Mouse (Mus musculus): Measurements from ENCODE around the gene Ugt1a6a. TPM values are rescaled to one million over a fixed set of nuclear protein-coding genes. Genes with fewer than 3 reads are reported as not detected.

The Ugt1a6a gene
- total and polyA plus RNA-seq, 3 experiments = not detected

DNA sequence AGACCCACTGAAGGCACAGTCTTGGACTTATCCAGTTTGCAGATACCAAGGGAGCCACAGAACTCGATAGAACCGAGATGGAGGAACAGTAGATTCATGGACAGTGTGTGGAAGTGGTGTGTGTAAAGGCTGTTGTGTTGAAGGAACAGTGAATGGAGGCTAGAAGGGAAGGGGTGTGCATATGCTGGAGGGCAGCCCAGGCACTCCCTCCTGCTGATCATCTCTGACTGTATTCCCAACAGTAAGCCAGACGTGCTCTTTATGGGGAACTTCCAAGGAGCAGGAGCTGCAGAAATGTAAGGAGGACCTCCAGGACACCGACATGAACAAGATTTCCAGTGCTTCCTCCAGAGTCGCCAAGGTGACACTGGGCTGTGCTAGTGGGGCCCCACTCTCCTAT, 115.4 kb downstream of the Ugt1a6a start:
- Histone ChIP-seq H3K9ac (ENCODE audit: control insufficient read depth, low read depth, low read length, poor library complexity, severe bottlenecking) (no peak overlapping the region), H3K4me3 (ENCODE audit: control insufficient read depth in 1 of 2, insufficient read depth in 1 of 2, low read depth in 2 of 2, low read length in 2 of 2) (no peak overlapping the region), H3K79me2 (ENCODE audit: control insufficient read depth, insufficient read depth, low read length, poor library complexity) (no peaks in the 10 kb centered on the region), H3K27ac (ENCODE audit: control insufficient read depth, low read depth, low read length) (no peak overlapping the region), H3K36me3 (ENCODE audit: control insufficient read depth in 1 of 2, insufficient read depth in 2 of 2, low read length in 2 of 2) (no peaks in the 10 kb centered on the region), H3K9me3 (replicated peaks; ENCODE audit: insufficient read depth, low read length) (no peaks in the 10 kb centered on the region), H3K27me3 (ENCODE audit: control insufficient read depth in 1 of 2, insufficient read depth in 2 of 2, low read length in 2 of 2) (no peaks in the 10 kb centered on the region), H3K4me1 (ENCODE audit: control insufficient read depth in 1 of 2, insufficient read depth in 2 of 2, low read length in 2 of 2) (0 out of 4 replicates have a peak, but pooled peaks cover 0 to 3% of the 10 kb centered on the region in 2 experiments)
- DNase-seq (ENCODE audit: low read depth, low spot score) = no peak
- TF ChIP-seq TAL1 (IDR thresholded peaks at IDR 0.05; ENCODE audit: low read length) (no peak), CHD1 (IDR thresholded peaks at IDR 0.05; ENCODE audit: low read depth, low read length) (no peak), CHD2 (IDR thresholded peaks at IDR 0.05; ENCODE audit: low read length) (no peak), JUND (IDR thresholded peaks at IDR 0.05; ENCODE audit: low read depth, low read length) (no peak), GABPA (IDR thresholded peaks at IDR 0.05; ENCODE audit: low read depth, low read length) (no peak), MYB (IDR thresholded peaks at IDR 0.05; ENCODE audit: low read depth, low read length) (no peak), CTCF (IDR thresholded peaks at IDR 0.05 in 2 of 3, conservative IDR thresholded peaks at IDR 0.05 in 1 of 3; ENCODE audit: control insufficient read depth in 1 of 3, insufficient read depth in 1 of 3, low read depth in 2 of 3, low read length in 3 of 3, poor library complexity in 1 of 3, severe bottlenecking in 1 of 3) (no peak), TBP (IDR thresholded peaks at IDR 0.05; ENCODE audit: low read depth, low read length) (no peak), ZKSCAN1 (IDR thresholded peaks at IDR 0.05; ENCODE audit: low read depth, low read length) (no peak), E2F4 (IDR thresholded peaks at IDR 0.05; ENCODE audit: borderline replicate concordance, low read depth, low read length) (no peak)

DNA sequence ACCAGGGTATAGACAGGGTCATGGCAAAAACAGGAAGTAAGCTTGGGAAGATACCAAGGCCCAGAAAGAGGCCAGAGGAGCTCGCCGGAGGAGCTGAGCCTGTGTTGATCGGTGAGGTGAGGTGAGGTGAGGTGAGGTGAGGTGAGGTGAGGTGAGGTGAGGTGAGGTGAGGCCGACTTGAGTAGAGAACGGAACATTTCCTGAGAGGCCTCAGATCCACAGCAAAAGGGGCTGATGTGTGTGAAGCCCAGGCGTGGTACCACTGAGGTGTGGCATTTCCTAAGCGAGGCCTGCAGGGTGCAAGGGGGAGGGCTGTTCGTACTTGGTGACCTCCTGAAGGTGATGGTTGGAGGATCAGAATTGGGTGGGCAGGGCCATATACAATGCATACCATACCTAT, 118.5 kb downstream of the Ugt1a6a start:
- Histone ChIP-seq H3K27me3 (ENCODE audit: control insufficient read depth in 1 of 2, insufficient read depth in 2 of 2, low read length in 2 of 2) (no peaks in the 10 kb centered on the region), H3K36me3 (ENCODE audit: control insufficient read depth in 1 of 2, insufficient read depth in 2 of 2, low read length in 2 of 2) (no peaks in the 10 kb centered on the region), H3K9ac (ENCODE audit: control insufficient read depth, low read depth, low read length, poor library complexity, severe bottlenecking) (no peak overlapping the region), H3K4me3 (ENCODE audit: control insufficient read depth in 1 of 2, insufficient read depth in 1 of 2, low read depth in 2 of 2, low read length in 2 of 2) (no peak overlapping the region), H3K9me3 (replicated peaks; ENCODE audit: insufficient read depth, low read length) (no peaks in the 10 kb centered on the region), H3K27ac (ENCODE audit: control insufficient read depth, low read depth, low read length) (no peak overlapping the region), H3K4me1 (ENCODE audit: control insufficient read depth in 1 of 2, insufficient read depth in 2 of 2, low read length in 2 of 2) (0 out of 4 replicates have a peak, but pooled peaks cover 0 to 3% of the 10 kb centered on the region in 2 experiments), H3K79me2 (ENCODE audit: control insufficient read depth, insufficient read depth, low read length, poor library complexity) (no peaks in the 10 kb centered on the region)
- no peak for DNase-seq (ENCODE audit: low read depth, low spot score)
- TF ChIP-seq RCOR1 (IDR thresholded peaks at IDR 0.05; ENCODE audit: low read depth, low read length) (no peak), HCFC1 (IDR thresholded peaks at IDR 0.05; ENCODE audit: low read depth, low read length) (no peak), USF1 (IDR thresholded peaks at IDR 0.05; ENCODE audit: low read depth, low read length) (no peak), MYC (IDR thresholded peaks at IDR 0.05; ENCODE audit: low read depth, low read length) (no peak), RAD21 (IDR thresholded peaks at IDR 0.05; ENCODE audit: low read depth, low read length) (no peak), KAT2A (conservative IDR thresholded peaks at IDR 0.05; ENCODE audit: low read depth, low read length) (no peak), ELF1 (IDR thresholded peaks at IDR 0.05; ENCODE audit: low read depth, low read length) (no peak), CTCF (IDR thresholded peaks at IDR 0.05 in 2 of 3, conservative IDR thresholded peaks at IDR 0.05 in 1 of 3; ENCODE audit: control insufficient read depth in 1 of 3, insufficient read depth in 1 of 3, low read depth in 2 of 3, low read length in 3 of 3, poor library complexity in 1 of 3, severe bottlenecking in 1 of 3) (no peak), CHD2 (IDR thresholded peaks at IDR 0.05; ENCODE audit: low read length) (no peak), MXI1 (IDR thresholded peaks at IDR 0.05; ENCODE audit: low read depth, low read length) (no peak)
